Mouse (Mus musculus): ENCODE measurements around the gene Nelfcd.

DNA sequence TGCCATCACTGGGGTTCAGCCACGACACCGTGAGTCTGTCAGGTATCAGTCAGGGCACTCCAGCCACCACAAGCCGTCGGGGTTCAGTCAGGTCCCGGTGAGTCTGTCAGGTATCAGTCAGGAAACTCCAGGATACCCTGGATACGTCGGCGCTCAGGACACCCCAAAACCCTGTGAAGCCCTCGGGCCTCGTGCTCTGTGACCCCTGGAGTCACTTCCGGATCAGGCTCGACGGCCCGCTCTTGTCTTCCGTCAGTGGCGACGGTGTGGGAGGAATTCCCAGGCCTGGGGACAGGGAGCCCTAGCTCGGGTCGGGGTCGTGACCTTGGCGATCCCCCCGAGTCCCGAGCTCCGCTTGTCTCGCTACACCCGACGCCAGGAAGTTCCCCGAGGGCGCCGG lies 56.8 kb downstream of the Nelfcd start:
- TF ChIP-seq HCFC1 (IDR thresholded peaks at IDR 0.05; ENCODE audit: borderline replicate concordance, insufficient read depth, low read length) (no peak), ZC3H11A (IDR thresholded peaks at IDR 0.05; ENCODE audit: borderline replicate concordance, low read depth, low read length) (no peak), CHD2 (IDR thresholded peaks at IDR 0.05; ENCODE audit: low read depth, low read length) (no peak), MAFK (IDR thresholded peaks at IDR 0.05; ENCODE audit: insufficient read depth, low read depth, low read length) (no peak), ZNF384 (IDR thresholded peaks at IDR 0.05; ENCODE audit: low read depth, low read length) (no peak)

Measured in ES-E14 (cell line).